In genomic region chrX:43855901-43856300, GRCm38 (mm10) we compare ENCODE assay signal across 16 mouse cellular contexts.
"Had no signal": no experiment of that assay in that cellular context is flagged by ENCODE, and none has a peak within 500 bp of the region (broad histone marks: within the 10 kb centered on the region; RNA-seq: fewer than 3 reads in every experiment).

No protein-coding gene starts in this region.

- DNase-seq: kidney, postnatal 25 days; layer of hippocampus, adult 9-11 months; liver, embryonic 13.5 days; lung, adult 2 months; lung, postnatal 14 days; right cerebral cortex, adult 18-20 months; right cerebral cortex, postnatal 14 days; right cerebral cortex, postnatal 4 days; thymus, postnatal 36 days had no signal

- H3K4me2 ChIP-seq: liver, embryonic 13.5 days; midbrain, embryonic 13.5 days; neural tube, embryonic 12.5 days; neural tube, embryonic 15.5 days had no signal

- H3K4me1 ChIP-seq: liver, embryonic 13.5 days; midbrain, embryonic 13.5 days; neural tube, embryonic 12.5 days; neural tube, embryonic 15.5 days had no signal

- H3K27ac ChIP-seq: kidney, postnatal 0 days; layer of hippocampus, adult 2 months; liver, embryonic 13.5 days; macrophage; midbrain, embryonic 13.5 days; neural tube, embryonic 12.5 days; neural tube, embryonic 15.5 days; stomach, postnatal 0 days had no signal

- H3K9ac ChIP-seq: liver, embryonic 13.5 days; midbrain, embryonic 13.5 days; neural tube, embryonic 12.5 days; neural tube, embryonic 15.5 days had no signal

- H3K9me3 ChIP-seq: liver, embryonic 13.5 days; midbrain, embryonic 13.5 days; neural tube, embryonic 12.5 days; neural tube, embryonic 15.5 days had no signal

- H3K27me3 ChIP-seq: liver, embryonic 13.5 days; midbrain, embryonic 13.5 days; neural tube, embryonic 12.5 days; neural tube, embryonic 15.5 days had no signal

- H3K4me3 ChIP-seq: layer of hippocampus, adult 2 months; liver, embryonic 13.5 days; midbrain, embryonic 13.5 days; neural tube, embryonic 12.5 days; neural tube, embryonic 15.5 days had no signal

- ATAC-seq: midbrain, embryonic 13.5 days had no signal

- H3K36me3 ChIP-seq: liver, embryonic 13.5 days; midbrain, embryonic 13.5 days; neural tube, embryonic 12.5 days; neural tube, embryonic 15.5 days had no signal
